Mouse (Mus musculus) limb, embryonic 14.5 days (tissue): ENCODE results near the gene Hal. TPM values are rescaled to one million over a fixed set of nuclear protein-coding genes. Genes with fewer than 3 reads are reported as not detected.

Experiments
- ATAC-seq: fragments of 200-750 bp; cut with Nextera tagmentation; 2 replicates; pipeline ENCODE4 v1.8.0; 2017; ENCODE audit warnings: low read depth, moderate number of reproducible peaks, moderate TSS enrichment; ENCODE audit not compliant: low FRiP score
- DNase-seq: peaks from one replicate; pipeline ENCODE4 v3.0.0-alpha.2; 2015; ENCODE audit warnings: low spot score
- H3K27ac ChIP-seq: fragments of 300-500 bp; sonication (generic); replicated peaks from 2 replicates; pipeline ENCODE4 v1.5.1; 2014; ENCODE audit warnings: low read depth, mild to moderate bottlenecking, low read length, moderate library complexity, mixed read lengths
- H3K27me3 ChIP-seq: fragments of 300-500 bp; sonication (generic); 2 replicates; pipeline ENCODE4 v1.6.1; 2014; ENCODE audit warnings: low read length, mixed read lengths; ENCODE audit not compliant: control insufficient read depth, insufficient read depth
- H3K36me3 ChIP-seq: fragments of 300-500 bp; sonication (generic); 2 replicates; pipeline ENCODE4 v1.6.1; 2014; ENCODE audit warnings: mild to moderate bottlenecking, low read length, moderate library complexity, mixed read lengths; ENCODE audit not compliant: control insufficient read depth, insufficient read depth
- H3K4me1 ChIP-seq: fragments of 300-500 bp; sonication (generic); 2 replicates; pipeline ENCODE4 v1.6.1; 2014; ENCODE audit warnings: antibody characterized with exemption, low read length, mixed read lengths; ENCODE audit not compliant: control insufficient read depth, insufficient read depth
- H3K4me2 ChIP-seq: fragments of 300-500 bp; sonication (generic); replicated peaks from 2 replicates; pipeline ENCODE4 v1.6.1; 2014; ENCODE audit warnings: low read depth, mild to moderate bottlenecking, low read length, moderate library complexity; ENCODE audit not compliant: severe bottlenecking
- H3K4me3 ChIP-seq: fragments of 300-500 bp; sonication (generic); replicated peaks from 2 replicates; pipeline ENCODE4 v1.5.1; 2014; ENCODE audit warnings: low read length
- H3K9ac ChIP-seq: fragments of 300-500 bp; sonication (generic); 2 replicates; pipeline ENCODE4 v1.6.1; 2014; ENCODE audit warnings: mild to moderate bottlenecking, low read depth, low read length, moderate library complexity; ENCODE audit not compliant: severe bottlenecking
- H3K9me3 ChIP-seq: fragments of 300-500 bp; sonication (generic); 2 replicates; pipeline ENCODE4 v1.6.1; 2016; ENCODE audit warnings: low read length; ENCODE audit not compliant: control insufficient read depth
- POLR2A ChIP-seq: fragments of 200-500 bp; IDR thresholded peaks from 2 replicates; pipeline ENCODE4 v1.8.0; 2012; ENCODE audit warnings: inconsistent platforms, mild to moderate bottlenecking, moderate library complexity, borderline replicate concordance; ENCODE audit not compliant: insufficient read depth, insufficient read length; ENCODE audit errors: extremely low read depth
- WGBS: fragments of 180-500 bp; shearing (Covaris S2); extraction: QIAGEN DNeasy Blood & Tissue Kit; methylation state at CpG from one replicate; pipeline ENCODE4 v1.1.7; 2014; 5-methylcytosine and 5-hydroxymethylcytosine counted together
- polyA plus RNA-seq, 2 experiments: library from polyadenylated mRNA; depleted of rRNA in 1 of 2; stranded (reverse) in 1 of 2; unstranded in 1 of 2; fragments of >200 nt; fragmentation: Nextera tagmentation in 1 of 2; extraction: Ambion mirVana in 1 of 2; gene quantifications; 2 replicates each; pipeline versions ENCODE4 v1.2.1 to v1.2.3; 2012 to 2014

The Hal gene
- polyA plus RNA-seq, 2 experiments = 0.09 to 0.15 TPM

GRCm38 (mm10) chr10:93519756-93520155, 31.2 kb downstream of the Hal start:
- no peak for ATAC-seq
- WGBS = 87% methylated on average over 5 of the region's 5 CpGs

GRCm38 (mm10) chr10:93520994-93521393, 32.4 kb downstream of the Hal start:
- no peaks in the 10 kb centered on the region for H3K27me3 ChIP-seq

More at GRCm38 (mm10) chr10:93519756-93520155, 31.2 kb downstream of the Hal start:
- Histone ChIP-seq H3K27me3 (no peaks in the 10 kb centered on the region), H3K4me1 (no peaks in the 10 kb centered on the region), H3K27ac (no peak overlapping the region), H3K36me3 (no peaks in the 10 kb centered on the region), H3K4me3 (no peak overlapping the region), H3K9me3 (no peaks in the 10 kb centered on the region), H3K9ac (no peak overlapping the region), H3K4me2 (no peak overlapping the region)
- DNase-seq = no peak
- no peak for TF ChIP-seq POLR2A

DNA sequence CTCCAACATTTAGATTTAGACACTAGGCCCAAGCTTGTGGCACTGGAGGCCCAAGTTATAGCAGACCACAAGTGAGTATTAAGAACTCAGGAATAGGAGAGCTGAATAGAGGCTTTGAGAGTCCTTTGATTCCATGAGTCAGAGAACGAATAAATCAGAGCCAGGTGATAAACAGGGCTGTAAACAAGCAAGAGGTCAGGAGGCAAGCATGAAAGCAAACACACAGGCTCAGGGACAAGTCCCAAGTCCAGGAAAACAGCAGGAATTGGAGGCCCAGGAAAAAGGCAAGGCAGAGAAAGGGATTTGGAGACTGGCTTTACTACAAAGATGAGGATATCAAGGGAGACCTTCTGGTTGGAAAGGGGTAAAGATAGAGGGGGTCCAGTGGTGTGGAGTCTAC, 36.8 kb downstream of the Hal start:
- TF ChIP-seq POLR2A = no peak
- WGBS = 29% methylated on average over 1 of the region's 1 CpGs
- Histone ChIP-seq H3K27me3 (no peaks in the 10 kb centered on the region), H3K4me2 (no peak overlapping the region), H3K9me3 (no peaks in the 10 kb centered on the region), H3K4me1 (no peaks in the 10 kb centered on the region), H3K36me3 (no peaks in the 10 kb centered on the region), H3K9ac (no peak overlapping the region), H3K4me3 (no peak overlapping the region), H3K27ac (no peak overlapping the region)
- no peak for DNase-seq
- no peak for ATAC-seq

More at GRCm38 (mm10) chr10:93520994-93521393, 32.4 kb downstream of the Hal start:
- TF ChIP-seq POLR2A = no peak
- Histone ChIP-seq H3K9me3 (no peaks in the 10 kb centered on the region), H3K27ac (no peak overlapping the region), H3K9ac (no peak overlapping the region), H3K4me1 (no peaks in the 10 kb centered on the region), H3K4me2 (no peak overlapping the region), H3K36me3 (no peaks in the 10 kb centered on the region), H3K4me3 (no peak overlapping the region)
- 61% methylated on average over 4 of the region's 4 CpGs for WGBS
- DNase-seq = no peak
- ATAC-seq = no peak

DNA sequence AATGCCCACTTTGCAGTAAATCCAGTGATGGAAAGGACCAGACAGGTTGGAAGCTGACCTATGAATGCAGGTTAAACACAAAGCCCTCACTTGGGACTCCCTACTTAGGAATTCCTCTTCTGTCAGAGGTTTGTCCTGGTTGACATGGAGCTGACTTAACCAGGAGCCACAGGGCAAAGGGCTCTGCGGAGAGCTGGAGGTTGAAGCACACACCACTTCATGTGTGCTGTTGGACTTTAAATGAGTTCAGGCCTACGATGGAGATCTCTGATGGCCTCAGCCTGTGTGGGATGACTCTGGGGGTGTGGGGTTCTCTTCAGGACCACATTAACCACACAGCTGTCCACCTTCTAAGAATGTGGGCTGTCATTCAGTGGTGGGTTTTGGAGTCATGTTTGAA, 49.7 kb downstream of the Hal start:
- no peak for ATAC-seq
- H3K27ac ChIP-seq = no peak overlapping the region
- WGBS = 88% methylated on average over 2 of the region's 2 CpGs
- H3K4me1 ChIP-seq = peaks cover 9% of the 10 kb centered on the region
- TF ChIP-seq POLR2A = no peak
- DNase-seq = no peak
- H3K9ac ChIP-seq = no peak overlapping the region
- no peaks in the 10 kb centered on the region for H3K9me3 ChIP-seq
- H3K27me3 ChIP-seq = no peaks in the 10 kb centered on the region
- no peak overlapping the region for H3K4me3 ChIP-seq
- H3K36me3 ChIP-seq = no peaks in the 10 kb centered on the region
- H3K4me2 ChIP-seq = no peak overlapping the region

- Histone ChIP-seq H3K4me3 (no peak overlapping the region), H3K9me3 (no peaks in the 10 kb centered on the region), H3K4me1 (peaks cover 9% of the 10 kb centered on the region), H3K9ac (no peak overlapping the region), H3K27me3 (no peaks in the 10 kb centered on the region), H3K27ac (no peak overlapping the region), H3K36me3 (no peaks in the 10 kb centered on the region), H3K4me2 (no peak overlapping the region)
- DNase-seq (no peak), ATAC-seq (no peak)
- TF ChIP-seq POLR2A = no peak
- 40% methylated on average over 6 of the region's 6 CpGs for WGBS
Measured at GRCm38 (mm10) chr10:93538818-93539217, 50.2 kb downstream of the Hal start.
